Mouse (Mus musculus): ENCODE results near the gene Fnbp1l.

DNA sequence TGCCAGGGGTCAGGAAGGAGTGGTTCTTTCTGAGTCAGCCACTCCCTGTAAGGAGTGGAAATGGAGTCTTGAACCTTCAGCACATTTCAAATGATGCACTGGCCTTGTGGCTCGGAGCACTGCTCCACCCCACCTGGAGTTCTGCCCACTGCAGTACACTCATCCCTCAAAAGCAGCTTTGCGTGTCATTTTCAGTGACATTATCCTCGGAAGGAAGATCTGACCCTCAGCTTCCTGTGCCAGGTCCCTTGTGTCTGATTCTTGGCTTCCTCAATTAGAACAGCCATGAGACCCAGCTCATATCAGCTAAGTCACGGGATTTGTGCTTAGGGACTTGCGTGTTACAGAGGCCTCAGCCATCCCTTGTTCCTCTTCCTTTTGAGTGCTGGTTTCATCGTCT, 121.6 kb downstream of the Fnbp1l start:
- TF ChIP-seq CTCF (IDR thresholded peaks at IDR 0.05; ENCODE audit: low read depth) (no peak), EP300 (IDR thresholded peaks at IDR 0.05; ENCODE audit: low read depth) (no peak)
